Mouse (Mus musculus) gastrocnemius, postnatal 14 days (tissue): Measurements from ENCODE around the gene Mypop. TPM values are rescaled to one million over a fixed set of nuclear protein-coding genes. Genes with fewer than 3 reads are reported as not detected.

Source experiments
- DNase-seq: peaks from one replicate; pipeline ENCODE4 v3.0.0; 2021; ENCODE audit warnings: mixed read lengths
- intact Hi-C: fragments of 180-260 bp; cut with DNase I; formaldehyde crosslinking; loops from one replicate; pipeline ENCODE4 v1.15.1; 2025; ENCODE audit warnings: low total_unique reads
- total RNA-seq, 2 experiments: library from RNA; stranded (reverse); gene quantifications; 2 replicates each; pipeline ENCODE4 v1.2.3; 2021

Gene Mypop
- total RNA-seq, 2 experiments from 2014 or later = 2.2 to 3.7 TPM

DNA sequence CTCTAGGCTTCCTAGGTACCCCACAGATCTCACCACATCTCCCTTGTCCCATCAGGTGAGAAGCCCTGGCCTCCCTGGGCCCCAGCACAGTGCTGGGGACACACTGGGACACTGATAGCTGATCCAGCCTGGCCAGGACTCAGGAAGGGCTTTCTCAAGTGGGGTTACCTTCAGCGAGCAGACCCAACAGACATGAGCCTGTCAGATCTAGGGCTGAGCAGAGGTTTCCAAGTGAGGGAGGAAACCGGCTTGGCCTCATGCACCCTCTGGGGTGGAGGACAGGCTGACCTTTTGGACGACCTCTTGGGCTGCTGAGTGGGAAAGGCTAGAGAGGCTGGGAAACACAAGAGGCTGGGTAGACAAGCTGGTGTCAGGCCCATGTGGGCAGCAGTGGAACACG lies 60.1 kb downstream of the Mypop start:
- DNase-seq = no peak
- intact Hi-C loops = no loop called here

Other genes starting within 250 kb of the Mypop start
- not detected for gene Psg19, start 192.7 kb upstream of the Mypop start, total RNA-seq
- not detected for gene Psg17, start 169.6 kb upstream of the Mypop start, total RNA-seq
- 1 to 10 TPM; 2.6 to 3.2 TPM for gene Mill2, start 151.3 kb upstream of the Mypop start, total RNA-seq
- 1 to 10 TPM; 1.4 to 1.5 TPM for gene Pglyrp1, start 119.9 kb upstream of the Mypop start, total RNA-seq
- gene Ccdc61, start 80.8 kb upstream of the Mypop start, total RNA-seq = 1 to 10 TPM; 5.1 TPM
- 1 to 10 TPM; 2.6 to 3.3 TPM for gene Nova2, start 65.4 kb upstream of the Mypop start, total RNA-seq
- gene Nanos2, start 3.8 kb upstream of the Mypop start, total RNA-seq = not detected
- 10 to 100 TPM; 14.9 to 18.6 TPM for gene Irf2bp1, start 12.8 kb downstream of the Mypop start, total RNA-seq
- not detected for gene Foxa3, start 32.3 kb downstream of the Mypop start, total RNA-seq
- 10 to 100 TPM; 38.2 to 41.1 TPM for gene Sympk, start 33.1 kb downstream of the Mypop start, total RNA-seq
- gene Rsph6a, start 63.4 kb downstream of the Mypop start, total RNA-seq = not detected
- 10 to 100 TPM; 22.1 to 25.5 TPM for gene Dmwd, start 85.0 kb downstream of the Mypop start, total RNA-seq
- gene Dmpk, start 92.6 kb downstream of the Mypop start, total RNA-seq = 100 to 1,000 TPM; 241 to 257 TPM
- 1 to 10 TPM; 3.1 to 3.8 TPM for gene Six5, start 103.3 kb downstream of the Mypop start, total RNA-seq
- not detected for gene Gm4969, start 127.1 kb downstream of the Mypop start, total RNA-seq
- 1 to 10 TPM; 3.2 TPM for gene Fbxo46, start 128.6 kb downstream of the Mypop start, total RNA-seq
- 1 to 10 TPM; 3.1 to 4.2 TPM for gene Qpctl, start 158.0 kb downstream of the Mypop start, total RNA-seq
- 10 to 100 TPM; 62.3 to 66.5 TPM for gene Snrpd2, start 158.5 kb downstream of the Mypop start, total RNA-seq
- gene Gipr, start 174.9 kb downstream of the Mypop start, total RNA-seq = under 1 TPM in 1 of 2 experiments, not detected in 1; 0.09 TPM
- gene Eml2, start 185.2 kb downstream of the Mypop start, total RNA-seq = 10 to 100 TPM; 12.1 to 14.2 TPM
- gene Gpr4, start 221.3 kb downstream of the Mypop start, total RNA-seq = 1 to 10 TPM; 2.9 to 4.3 TPM
- gene Opa3, start 237.1 kb downstream of the Mypop start, total RNA-seq = 10 to 100 TPM; 35.1 to 43.0 TPM